Mouse (Mus musculus): ENCODE data around the gene Gm2056. TPM values are rescaled to one million over a fixed set of nuclear protein-coding genes. Genes with fewer than 3 reads are reported as not detected.
"Not testable (repeated sequence)": the region's sequence is repeated elsewhere in the genome, so short reads cannot be mapped to it uniquely, and the experiment has no call there.

The Gm2056 gene
- total RNA-seq (2021), result not detected
- long read RNA-seq, experiment 1, result 0 reads
- long read RNA-seq, experiment 2, result 0 reads

DNA sequence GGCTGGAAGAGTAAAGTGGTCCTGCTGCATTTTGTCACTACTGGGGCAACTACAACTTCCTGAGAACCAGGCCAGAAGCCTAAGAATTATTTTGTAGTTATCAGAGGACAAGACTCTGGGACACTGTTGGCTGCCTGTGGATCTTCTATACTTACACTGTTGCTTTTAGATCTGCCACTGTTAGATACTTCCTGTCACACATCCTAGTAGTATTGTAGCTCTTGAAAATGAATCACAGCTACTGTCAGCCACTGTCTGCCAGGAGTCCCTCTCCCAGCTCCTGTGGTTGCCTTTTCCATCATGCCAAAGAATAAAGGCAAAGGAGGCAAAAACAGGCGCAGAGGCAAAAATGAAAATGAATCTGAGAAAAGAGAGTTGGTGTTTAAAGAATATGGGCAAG lies at the start of gene Gm2056:
Gene Gm2056 (plus strand): TSS at position 301 of the 400 bp plus-strand sequence.
- intact Hi-C loops (cut with DNase I); DNase-seq: not testable (repeated sequence)

DNA sequence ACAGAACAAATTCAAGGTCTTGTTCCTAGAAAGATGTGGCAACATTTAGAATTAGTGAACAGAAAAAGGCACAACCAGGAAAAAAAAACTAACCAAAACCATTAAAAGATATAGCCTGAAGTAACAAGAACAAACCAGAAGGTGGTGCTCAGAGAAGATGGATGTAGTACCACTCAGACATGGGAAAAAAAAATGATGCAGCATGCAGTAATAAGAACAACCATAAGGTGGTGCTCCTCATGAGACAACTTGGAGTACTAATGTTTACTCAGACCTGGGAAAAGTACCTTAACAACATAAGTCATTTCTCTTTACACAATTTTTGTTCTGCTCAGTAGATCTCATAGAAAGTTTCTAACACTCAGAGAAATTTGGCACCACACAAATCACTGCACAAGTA lies 42.8 kb upstream of the Gm2056 start:
- intact Hi-C loops (cut with DNase I); DNase-seq: not testable (repeated sequence)

GRCm38 (mm10) chr12:88004118-88004517 lies 22.7 kb upstream of the Gm2056 start:
- intact Hi-C loops (cut with DNase I); DNase-seq: not testable (repeated sequence)

- intact Hi-C loops (cut with DNase I); DNase-seq: not testable (repeated sequence)
Measured at GRCm38 (mm10) chr12:88011548-88011947, 15.3 kb upstream of the Gm2056 start, which contains the start of gene Gm2075. Gm2075 (plus strand) TSS chr12:88011848.

DNA sequence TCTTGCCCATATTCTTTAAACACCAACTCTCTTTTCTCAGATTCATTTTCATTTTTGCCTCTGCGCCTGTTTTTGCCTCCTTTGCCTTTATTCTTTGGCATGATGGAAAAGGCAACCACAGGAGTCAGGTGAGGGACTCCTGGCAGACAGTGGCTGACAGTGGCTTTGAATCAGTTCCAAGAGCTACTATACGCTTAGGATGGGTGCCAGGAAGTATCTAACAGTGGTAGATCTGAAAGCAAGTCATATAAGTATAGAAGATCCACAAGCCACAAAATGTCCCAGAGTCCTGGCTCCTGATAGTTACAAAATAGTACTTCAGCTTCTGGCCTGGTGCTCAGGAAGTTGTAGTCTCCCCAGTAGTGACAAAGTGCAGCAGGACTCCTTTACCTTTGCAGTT lies 8.1 kb upstream of the Gm2056 start, which contains the start of gene Gm6803:
Gene Gm6803 (minus strand): TSS at position 101 of the 400 bp plus-strand sequence.
- DNase-seq; intact Hi-C loops (cut with DNase I): not testable (repeated sequence)

- not testable (repeated sequence) for DNase-seq
Measured at GRCm38 (mm10) chr12:88032250-88032649, 5.4 kb downstream of the Gm2056 start.

GRCm38 (mm10) chr12:88039062-88039461 lies 12.3 kb downstream of the Gm2056 start:
- intact Hi-C loops (cut with DNase I); DNase-seq: not testable (repeated sequence)

More at GRCm38 (mm10) chr12:88032250-88032649, 5.4 kb downstream of the Gm2056 start:
- intact Hi-C loops (cut with DNase I), result not testable (repeated sequence)

DNA sequence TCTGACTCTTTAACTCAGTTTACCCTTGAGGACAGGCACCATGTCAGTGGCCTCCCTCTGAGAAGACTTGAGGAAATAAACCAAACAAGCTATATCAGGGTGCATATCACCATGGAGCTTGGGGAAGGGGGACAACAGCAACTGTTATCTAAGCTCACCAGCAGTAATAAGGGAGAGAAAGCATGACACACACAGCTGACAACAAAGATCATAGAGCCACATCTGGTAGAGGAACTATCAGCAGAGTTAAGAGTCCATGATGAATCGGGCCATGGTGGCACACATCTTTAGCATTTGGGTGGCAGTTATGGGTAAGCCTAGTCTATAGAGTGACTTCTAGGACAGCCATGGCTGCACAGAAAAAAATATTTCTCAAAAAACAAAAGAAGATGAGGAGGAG lies 12.9 kb downstream of the Gm2056 start:
- intact Hi-C loops (cut with DNase I), result loop anchor here (5.0 kb wide), 1 partner anchor 298 kb away; no protein-coding TSS in a partner anchor
- DNase-seq, result not testable (repeated sequence)

GRCm38 (mm10) chr12:88045226-88045625 lies 18.4 kb downstream of the Gm2056 start:
- DNase-seq; intact Hi-C loops (cut with DNase I): not testable (repeated sequence)

Other genes with a start within 250 kb of the Gm2056 start
- not detected for gene Gm21936, start 231.5 kb upstream of the Gm2056 start, total RNA-seq (2021)
- not detected for gene BB287469, start 210.4 kb upstream of the Gm2056 start, total RNA-seq (2021)
- not detected for gene Gm2001, start 184.7 kb upstream of the Gm2056 start, total RNA-seq (2021)
- gene Gm2016, start 152.9 kb upstream of the Gm2056 start, total RNA-seq (2021), result not detected
- not detected for gene Gm2022, start 131.6 kb upstream of the Gm2056 start, total RNA-seq (2021)
- gene Gm2035, start 107.1 kb upstream of the Gm2056 start, total RNA-seq (2021), result not detected
- gene Gm2042, start 72.9 kb upstream of the Gm2056 start, total RNA-seq (2021), result not detected
- gene Gm2075, start 15.2 kb upstream of the Gm2056 start, total RNA-seq (2021), result not detected
- gene Gm6803, start 8.2 kb upstream of the Gm2056 start, total RNA-seq (2021), result not detected
- gene Gm16368, start 56.7 kb downstream of the Gm2056 start, total RNA-seq (2021), result not detected
- gene Gm10436, start 155.1 kb downstream of the Gm2056 start, total RNA-seq (2021), result not detected
- gene Gm8332, start 223.1 kb downstream of the Gm2056 start, total RNA-seq (2021), result not detected
- gene Gm5662, start 247.5 kb downstream of the Gm2056 start, total RNA-seq (2021), result not detected